Mouse (Mus musculus): Measurements from ENCODE around the gene Tmem108. TPM values are rescaled to one million over a fixed set of nuclear protein-coding genes. Genes with fewer than 3 reads are reported as not detected.
A peak's percentile ranks its signal among the peaks of the same experiment; 100 is the strongest.

Tmem108 gene
- 0.54 and 0.66 TPM in 2 replicates for total RNA-seq (2015)
- 0.20 TPM in 1 of 2 replicates, not detected in the other for total RNA-seq (2017)

DNA sequence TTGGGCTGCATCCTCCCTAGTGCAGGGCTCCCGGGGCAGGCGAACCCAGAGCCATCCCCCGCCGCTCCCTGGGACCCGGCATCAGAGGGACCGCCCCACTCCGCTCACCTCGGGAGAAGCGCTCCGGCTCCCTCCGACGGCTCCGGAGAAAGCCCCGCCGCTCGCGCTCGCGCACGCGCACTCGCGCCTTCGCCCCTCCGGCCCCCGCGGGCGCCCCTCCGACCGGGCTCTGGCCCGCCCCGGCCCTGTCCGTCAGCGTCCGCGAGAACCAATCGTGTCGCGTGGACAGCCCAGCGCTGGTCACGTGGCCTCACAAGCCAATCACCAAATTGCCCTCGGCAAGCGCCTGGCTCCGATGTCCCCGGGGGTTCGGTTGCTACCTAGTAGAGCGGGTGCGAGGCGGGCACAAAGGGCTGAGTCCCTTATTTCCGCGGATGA, at the start of gene Tmem108:
Tmem108 (minus strand) TSS at position 191 of the 438 bp plus-strand sequence.
- peak; percentile 71 for ATAC-seq (ENCODE audit: poor library complexity, severe bottlenecking)

DNA sequence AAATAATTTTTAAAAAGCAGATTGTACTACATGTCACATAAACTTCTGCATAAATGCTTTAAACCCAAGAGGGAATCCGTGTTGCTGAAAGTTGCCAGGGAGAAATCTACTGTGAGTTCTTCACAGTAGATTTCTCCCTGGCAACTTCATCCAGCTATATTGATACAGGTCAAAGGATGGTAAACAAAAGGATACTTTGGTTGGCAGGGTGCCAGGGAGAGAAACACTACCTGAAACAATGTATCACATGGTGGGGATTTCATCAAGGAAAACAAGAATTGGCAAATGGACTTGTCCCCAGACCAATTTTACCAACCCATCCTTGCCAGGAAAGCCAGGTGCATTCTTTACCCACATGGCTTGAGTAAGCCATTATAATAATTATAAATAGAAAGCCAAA, 27.4 kb upstream of the Tmem108 start:
- no peak for ATAC-seq (ENCODE audit: poor library complexity, severe bottlenecking)

DNA sequence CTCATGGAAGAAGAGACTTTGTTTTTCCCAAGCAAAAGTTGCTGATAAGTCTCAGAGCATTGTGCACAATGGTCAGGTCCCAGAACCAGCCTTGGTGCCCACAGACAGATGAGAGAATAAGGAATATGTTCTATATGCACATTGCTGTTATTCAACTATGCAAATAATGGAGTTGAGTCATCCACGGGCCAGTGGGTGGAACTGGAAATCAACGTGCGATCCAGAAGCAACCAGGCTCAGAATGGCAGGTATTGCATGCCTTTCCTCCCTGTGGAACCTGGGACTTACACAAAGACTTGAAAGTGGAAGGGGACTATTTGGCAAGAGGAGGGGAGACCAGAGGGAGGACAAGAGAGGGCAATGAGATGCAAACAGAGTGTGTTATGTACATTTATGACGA, 22.5 kb upstream of the Tmem108 start:
- no peak for ATAC-seq (ENCODE audit: poor library complexity, severe bottlenecking)

DNA sequence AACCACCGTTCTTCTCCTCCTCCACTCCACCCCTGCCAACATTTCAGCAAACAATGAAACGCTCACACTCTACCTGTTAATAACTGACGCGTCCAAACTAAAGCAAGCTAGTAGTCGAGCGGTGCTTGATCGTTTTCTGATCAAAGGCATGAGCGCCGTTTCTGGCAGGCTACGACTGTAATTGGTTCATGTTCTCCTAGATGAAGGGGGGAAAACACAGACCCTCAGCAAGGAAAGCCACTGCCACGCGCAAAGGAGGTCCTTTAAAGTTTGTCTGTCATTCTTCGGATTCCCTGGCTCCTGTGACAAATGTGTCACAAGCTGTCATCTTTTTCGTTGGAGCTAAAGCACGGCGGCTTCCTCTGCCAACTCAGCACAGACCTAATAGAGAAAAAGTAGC, 21.6 kb upstream of the Tmem108 start:
- no peak for ATAC-seq (ENCODE audit: poor library complexity, severe bottlenecking)

DNA sequence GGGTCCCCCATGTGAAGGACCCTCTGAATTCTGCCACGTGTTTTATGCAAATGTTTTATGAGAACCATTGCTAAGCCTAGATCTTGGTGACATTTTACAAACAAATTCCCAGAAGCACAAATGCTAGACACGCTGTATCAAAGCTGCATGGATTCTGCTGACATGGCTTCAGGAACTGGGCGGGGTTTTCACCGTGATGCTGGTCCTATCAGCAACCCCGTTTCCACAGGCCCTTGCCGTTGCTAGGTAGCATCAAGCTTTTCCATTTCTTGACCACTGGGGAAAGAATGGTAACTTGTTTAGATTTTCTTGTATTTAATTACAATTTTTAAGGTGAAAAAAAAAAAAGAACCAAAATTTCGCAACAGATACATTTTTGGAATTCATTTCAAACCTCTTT, 20.7 kb upstream of the Tmem108 start:
- no peak for ATAC-seq (ENCODE audit: poor library complexity, severe bottlenecking)

DNA sequence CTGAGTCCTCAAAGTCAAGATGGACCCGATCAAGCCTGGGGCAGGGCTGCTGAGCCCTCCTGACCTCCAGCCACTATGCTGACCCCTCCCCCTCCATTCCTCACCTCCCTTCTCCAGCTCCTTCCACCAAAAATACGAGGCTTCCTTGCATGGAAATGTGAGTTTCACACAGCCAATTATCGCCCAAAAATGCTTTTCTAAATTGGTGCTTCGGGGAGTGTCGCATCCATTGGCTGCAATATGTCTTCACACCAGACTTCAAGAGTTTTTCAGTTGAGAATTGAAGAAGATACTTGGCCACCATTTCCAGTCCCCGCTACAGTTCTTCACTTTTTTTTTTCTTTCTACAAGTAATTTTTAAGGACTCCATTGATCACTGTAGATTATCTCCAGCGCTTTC, 19.8 kb upstream of the Tmem108 start:
- ATAC-seq (ENCODE audit: poor library complexity, severe bottlenecking): no peak

DNA sequence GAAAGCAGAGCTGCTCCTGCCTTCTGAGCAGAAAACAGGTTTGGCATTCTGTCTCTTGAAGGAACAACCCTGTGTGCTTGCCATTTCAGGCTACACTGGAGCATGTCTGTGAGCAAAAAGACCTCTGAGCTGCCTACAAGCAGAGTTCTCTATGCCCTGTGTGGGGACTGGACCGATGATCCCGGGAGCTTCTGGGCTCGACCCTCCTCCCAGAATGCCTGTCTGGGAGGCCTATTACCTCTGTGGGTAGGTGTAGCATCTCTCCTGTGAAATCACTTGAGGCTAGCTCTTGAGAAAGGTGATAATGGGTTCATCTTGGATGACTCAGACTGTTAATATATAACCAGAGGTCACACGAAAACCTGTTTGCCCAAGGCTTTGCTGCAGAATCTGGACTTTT, 19.0 kb upstream of the Tmem108 start:
- ATAC-seq (ENCODE audit: poor library complexity, severe bottlenecking): no peak

DNA sequence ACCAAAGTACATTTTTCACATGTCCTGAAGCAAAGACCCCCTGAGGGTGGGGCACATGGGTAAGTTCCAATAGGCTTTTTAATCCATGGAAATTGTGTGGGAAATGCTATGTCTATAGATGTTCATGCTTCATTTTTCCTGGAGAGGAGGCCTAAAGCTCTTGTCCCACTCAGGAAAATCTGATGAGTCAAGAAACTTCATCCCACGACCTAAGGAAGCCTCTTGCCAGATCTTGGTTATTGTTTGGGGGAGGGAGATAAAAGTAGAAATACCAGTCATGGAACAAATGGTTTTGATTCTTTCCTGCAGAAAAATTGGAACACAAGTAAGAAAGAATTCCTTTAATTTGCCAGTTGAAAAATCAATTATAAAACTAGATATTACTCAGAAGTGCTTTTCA, 16.5 kb upstream of the Tmem108 start:
- no peak for ATAC-seq (ENCODE audit: poor library complexity, severe bottlenecking)

DNA sequence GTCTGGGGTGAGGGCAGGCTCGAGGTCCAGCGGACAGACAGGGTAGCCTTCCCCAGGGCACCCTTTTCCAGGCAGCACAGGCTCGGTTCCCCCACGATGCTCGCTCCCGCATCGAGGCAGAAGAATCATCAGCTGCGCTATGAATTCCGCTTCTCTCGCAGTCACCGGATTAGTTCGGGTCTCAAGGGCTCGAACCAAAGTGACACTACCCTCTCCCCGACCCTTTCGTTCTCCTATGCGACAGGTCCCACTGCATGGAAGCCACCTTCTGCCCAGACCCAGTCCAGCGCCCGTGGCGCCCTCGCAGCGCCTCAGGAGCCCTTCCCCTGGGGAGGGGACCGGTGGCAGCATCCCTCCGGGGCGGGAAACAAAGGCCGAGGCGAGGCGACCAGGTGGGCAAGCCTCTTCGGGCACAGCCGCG, 476 bp downstream of the Tmem108 start:
- peak; percentile 7; the same call in 1 of the 2 replicates for ATAC-seq (ENCODE audit: poor library complexity, severe bottlenecking)

DNA sequence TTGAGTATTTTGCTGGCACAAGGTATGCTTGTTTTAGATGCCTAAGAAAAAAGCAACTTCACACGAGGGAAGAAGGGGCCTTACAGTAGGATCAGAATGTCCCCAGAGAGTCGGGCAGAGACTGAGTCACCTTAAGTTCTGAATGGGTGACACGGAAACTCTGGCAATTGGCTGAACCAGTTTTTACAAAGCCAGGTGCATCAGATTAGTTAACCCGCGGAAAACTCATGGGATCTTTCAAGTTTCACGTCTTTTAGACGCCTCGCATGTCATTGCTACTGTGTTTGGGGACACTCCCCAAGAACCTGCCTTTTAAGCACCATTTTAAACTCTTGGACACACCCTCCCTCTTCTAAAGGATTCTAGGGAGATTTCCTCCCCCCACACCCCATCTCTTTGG, 1.3 kb downstream of the Tmem108 start:
- no peak for ATAC-seq (ENCODE audit: poor library complexity, severe bottlenecking)

DNA sequence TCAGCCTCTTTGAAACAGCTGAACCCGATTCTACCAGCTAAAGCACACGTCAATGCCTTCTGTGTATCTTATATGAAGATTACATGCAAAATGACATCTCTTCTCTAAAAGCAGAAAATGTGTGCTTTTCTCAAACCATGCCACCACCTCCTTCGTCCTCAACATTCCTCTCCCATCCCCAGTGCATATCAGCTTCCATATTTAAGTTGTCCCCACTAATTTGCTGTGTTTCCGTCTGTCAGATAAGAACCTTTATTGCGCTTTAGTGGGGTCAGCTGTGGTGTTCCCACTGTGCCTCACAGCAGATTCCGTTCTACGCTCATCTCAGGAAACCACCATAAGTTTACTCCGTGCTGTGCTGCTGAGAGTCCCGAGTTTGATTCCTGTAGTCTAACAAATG, 1.8 kb downstream of the Tmem108 start:
- no peak for ATAC-seq (ENCODE audit: poor library complexity, severe bottlenecking)

DNA sequence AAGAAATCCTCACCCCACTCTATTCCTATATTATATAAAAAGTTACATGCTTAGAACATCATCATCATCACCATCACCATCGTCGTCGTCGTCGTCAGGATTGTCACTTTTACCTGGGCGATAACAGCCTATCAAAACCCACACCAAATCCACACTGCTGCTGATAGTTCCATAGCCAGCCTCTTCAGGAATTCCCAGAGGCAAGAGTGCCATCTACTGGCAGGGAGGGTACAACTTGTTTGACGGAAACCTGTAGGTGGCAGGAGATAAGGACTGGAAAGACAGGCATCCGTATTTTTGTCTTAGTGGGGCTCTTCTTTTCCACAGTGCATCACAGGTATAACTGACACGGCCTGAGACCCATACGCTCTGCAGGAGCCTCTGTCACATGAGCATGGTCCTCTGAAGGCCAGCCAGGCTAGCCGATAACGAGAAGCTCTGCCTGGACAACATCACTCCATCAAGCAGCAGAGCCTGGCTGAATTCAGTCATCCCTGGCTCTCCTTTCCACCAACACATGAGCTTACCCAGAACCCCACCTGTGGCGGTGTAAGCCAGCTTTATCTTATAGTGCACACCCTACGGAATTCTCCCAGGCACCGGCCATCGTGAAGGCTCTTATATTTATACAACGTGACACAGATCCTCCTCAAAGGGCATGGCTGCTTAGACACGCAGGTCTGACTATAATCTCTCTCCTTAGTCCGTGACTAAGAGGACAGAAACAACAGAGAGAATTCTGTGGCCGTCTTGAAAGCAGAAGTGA, 2.5 kb downstream of the Tmem108 start:
- ATAC-seq (ENCODE audit: poor library complexity, severe bottlenecking): peak; percentile 79

DNA sequence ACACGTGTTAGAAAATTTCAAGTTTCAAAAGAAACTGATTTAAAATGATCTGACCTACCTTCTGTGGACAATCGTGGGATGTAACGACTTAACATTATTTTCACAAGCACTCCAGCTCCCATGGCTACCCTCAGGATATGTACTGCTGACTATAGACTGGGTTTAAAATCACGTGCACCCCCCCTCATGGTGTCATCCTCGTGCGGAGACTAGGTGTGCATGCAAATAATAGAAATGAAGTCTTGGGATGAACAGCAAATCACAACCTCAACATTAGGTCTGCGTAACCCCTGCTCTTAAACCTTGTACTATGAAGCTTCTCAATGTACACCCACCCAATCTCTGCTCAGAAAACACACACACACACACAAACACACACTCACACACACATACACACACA, 3.4 kb downstream of the Tmem108 start:
- ATAC-seq (ENCODE audit: poor library complexity, severe bottlenecking): no peak

DNA sequence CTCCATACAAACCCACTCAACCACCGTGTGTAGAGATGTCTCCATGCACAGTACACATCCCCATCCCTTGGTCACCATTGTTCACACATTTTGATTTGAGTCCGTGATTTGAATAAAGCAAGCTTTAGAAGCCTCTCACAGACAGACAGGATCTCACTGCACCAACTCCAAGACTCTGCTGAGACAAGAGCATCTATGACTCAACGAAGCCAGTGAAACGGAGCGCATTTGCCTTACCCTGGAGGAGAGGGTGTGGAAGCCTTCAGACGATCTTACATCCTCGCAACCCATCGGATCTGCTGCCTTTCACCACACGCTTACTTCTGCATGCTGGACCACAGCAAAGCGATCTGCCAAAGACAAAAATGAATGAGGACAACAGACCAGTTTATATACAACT, 9.0 kb downstream of the Tmem108 start:
- no peak for ATAC-seq (ENCODE audit: poor library complexity, severe bottlenecking)

DNA sequence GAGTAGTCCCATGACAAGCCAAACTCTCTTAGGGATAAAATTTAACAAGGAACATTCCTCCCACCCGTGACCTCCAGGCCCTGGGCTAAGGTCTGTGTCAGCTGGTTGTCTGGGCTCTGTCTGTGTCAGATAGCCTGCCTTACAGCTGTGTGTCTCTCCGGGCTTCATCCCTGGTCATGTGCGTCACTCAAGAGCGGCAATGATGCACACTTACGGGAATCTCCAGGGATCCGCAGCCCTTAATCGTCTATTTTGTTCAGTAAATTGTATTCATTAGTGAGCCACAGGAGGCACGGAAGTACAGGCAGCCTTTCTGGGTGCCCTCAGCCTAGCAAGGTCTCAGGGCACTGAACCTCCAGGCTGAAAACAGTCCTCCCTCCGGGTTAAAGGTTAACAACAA, 10.1 kb downstream of the Tmem108 start:
- no peak for ATAC-seq (ENCODE audit: poor library complexity, severe bottlenecking)

DNA sequence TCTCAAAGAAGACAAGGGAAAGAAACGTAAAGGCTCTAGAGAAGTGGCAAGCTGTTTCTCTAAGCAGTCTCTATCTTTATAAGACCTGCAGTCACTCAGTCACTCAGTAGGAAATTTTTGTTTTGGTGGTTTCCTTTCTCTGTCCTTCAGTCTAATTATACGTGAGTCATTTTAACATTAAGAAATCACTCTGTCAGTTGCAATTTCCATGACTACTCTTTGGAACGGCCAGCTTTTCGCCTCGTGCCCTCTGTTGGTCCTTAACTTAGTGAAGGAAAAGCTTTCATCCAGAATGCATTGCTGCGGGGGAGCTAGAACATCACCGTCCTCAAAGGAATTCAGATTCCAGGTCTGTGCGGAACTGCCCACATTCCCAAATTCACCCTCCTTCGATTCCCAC, 11.1 kb downstream of the Tmem108 start:
- ATAC-seq (ENCODE audit: poor library complexity, severe bottlenecking): peak; percentile 19; the same call in 1 of the 2 replicates

DNA sequence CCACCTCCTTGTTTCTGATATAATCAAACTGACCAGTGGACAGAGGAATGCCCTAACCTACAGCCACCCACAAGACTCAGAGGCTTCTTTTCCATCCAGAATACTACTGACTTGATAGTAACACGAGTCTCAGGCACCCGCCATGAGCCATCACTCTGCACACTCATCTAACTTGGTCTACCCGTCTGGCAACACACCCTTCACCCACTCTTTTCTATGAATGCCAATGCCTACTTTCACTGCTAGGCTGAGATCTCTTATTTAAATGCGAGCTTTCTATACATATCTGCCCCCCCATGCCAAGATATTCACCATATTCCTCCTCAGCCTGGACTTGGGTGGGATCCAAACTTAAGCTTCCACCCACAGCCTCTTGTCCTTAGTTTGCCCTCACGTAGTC, 15.0 kb downstream of the Tmem108 start:
- ATAC-seq (ENCODE audit: poor library complexity, severe bottlenecking): no peak

DNA sequence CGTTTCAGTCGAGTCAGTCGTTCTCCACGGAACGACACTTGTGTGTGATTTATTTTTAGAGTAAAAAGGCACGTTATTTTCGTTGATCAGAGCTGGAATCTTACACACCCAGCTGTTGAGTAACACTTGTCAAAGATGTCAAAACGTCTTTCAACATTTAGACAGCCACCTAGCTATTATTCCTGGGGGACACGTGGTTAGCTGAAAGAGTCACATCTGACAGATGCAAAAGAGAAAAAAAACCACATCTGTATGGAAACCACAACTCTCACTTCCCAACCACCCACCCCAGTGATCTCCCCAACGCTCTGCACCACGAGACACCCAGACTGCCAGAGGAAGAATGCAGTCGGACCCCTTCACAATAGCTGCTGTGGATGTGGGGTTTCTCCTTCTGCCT, 21.5 kb downstream of the Tmem108 start:
- peak; percentile 86 for ATAC-seq (ENCODE audit: poor library complexity, severe bottlenecking)

DNA sequence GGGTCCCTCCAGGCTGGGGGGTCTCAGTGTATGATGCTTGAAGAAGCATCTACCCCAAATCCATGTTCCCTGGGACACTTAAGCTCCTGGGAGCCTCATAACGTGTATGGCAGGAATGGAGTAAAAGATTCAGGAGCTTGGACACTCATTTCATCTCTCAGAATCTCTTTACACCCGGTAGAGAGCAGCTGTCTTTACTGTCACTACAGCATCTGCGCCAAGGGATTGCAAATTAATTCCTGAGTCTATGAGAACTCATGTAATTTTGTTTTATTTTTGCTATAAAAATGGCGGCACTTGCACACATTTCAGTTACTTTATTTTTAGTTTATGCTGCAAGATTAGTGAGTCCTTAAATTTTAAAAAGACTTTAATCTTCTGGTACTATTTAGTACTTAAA, 22.6 kb downstream of the Tmem108 start:
- no peak for ATAC-seq (ENCODE audit: poor library complexity, severe bottlenecking)

DNA sequence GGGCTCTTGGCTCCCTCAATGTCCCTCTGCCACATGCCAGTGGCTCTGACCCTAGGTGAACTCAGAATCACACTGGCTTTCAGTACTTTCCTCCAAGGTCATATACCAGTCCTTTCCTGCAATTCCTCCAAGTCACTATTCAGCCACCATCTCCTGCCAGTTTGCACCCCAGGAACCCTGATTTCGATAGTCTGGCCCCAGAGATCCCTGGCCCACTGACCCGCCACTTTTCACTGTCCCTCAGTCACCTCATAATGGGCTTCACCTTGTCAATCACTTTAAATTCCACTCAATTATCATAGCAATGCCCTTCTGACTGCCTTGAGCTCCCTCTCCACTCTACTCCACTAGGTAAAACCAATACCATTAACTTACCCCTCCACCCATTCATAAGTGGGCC, 31.9 kb downstream of the Tmem108 start:
- no peak for ATAC-seq (ENCODE audit: poor library complexity, severe bottlenecking)

DNA sequence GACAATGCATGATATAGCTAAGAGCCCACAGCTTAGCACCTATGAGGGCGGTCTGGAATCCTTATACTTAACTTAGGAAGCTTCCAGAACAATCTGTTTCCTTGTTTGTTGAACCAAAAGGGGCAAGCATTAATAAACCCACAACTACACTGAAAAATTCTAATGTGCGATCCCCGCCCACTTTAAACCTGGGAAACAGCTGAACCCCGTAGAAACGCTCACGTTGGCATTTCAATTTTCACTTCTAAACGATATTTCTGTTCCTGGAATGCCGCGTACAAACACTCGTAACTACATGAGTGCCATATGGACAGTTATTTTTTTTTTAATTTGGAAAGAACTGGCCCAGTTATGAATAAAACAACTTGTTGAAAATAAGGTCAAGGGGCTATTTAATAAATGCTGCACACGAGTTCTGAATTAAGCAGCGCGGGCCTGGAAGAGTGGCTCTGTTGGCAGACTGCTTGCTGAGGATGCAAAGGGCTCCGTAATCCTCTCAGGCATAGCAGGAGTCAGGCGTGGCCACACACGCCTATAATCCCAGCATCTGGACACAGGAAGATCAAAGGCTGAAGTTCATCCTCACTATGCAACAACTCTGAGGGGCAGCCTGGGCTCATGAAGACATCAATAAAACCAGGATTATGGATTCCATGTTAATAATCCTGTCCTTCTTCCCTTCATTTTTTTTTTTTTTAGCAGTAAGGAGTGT, 34.7 kb downstream of the Tmem108 start:
- ATAC-seq (ENCODE audit: poor library complexity, severe bottlenecking): no peak

DNA sequence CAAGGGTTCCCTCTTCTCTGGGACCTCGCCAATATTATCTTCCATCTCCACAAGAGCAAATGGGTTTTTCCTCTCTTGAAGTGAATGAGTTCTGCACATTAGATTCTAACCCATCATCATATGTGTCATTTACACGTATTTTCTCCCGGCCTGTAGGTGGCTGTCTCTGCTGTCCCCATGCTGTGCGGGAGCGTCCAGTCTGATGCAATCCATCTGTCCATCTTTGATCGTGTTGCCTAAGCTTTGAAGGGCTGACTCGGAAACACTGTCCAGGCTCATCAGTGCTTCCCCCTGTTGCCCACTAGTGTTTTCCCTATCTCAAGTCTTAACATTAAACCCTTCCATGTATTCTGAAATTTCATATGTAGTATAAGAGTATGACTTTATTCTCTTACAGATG, 36.1 kb downstream of the Tmem108 start:
- ATAC-seq (ENCODE audit: poor library complexity, severe bottlenecking): peak; percentile 78

Measured in megakaryocyte, adult 5-6 weeks (primary cell).